Mouse (Mus musculus) limb, embryonic 13.5 days (tissue): ENCODE data around the gene Gcnt3. TPM values are rescaled to one million over a fixed set of nuclear protein-coding genes. Genes with fewer than 3 reads are reported as not detected.

Experiments used
- ATAC-seq: fragments of 200-750 bp; cut with Nextera tagmentation; 2 replicates; pipeline ENCODE4 v1.8.0; 2017; ENCODE audit warnings: low read depth, moderate number of reproducible peaks, moderate TSS enrichment; ENCODE audit not compliant: low FRiP score
- H3K27ac ChIP-seq: fragments of 300-500 bp; sonication (generic); 2 replicates; pipeline ENCODE4 v1.5.1; 2015; ENCODE audit warnings: inconsistent platforms, mild to moderate bottlenecking, moderate library complexity
- H3K27me3 ChIP-seq: fragments of 300-500 bp; sonication (generic); 2 replicates; pipeline ENCODE4 v1.6.1; 2015; ENCODE audit warnings: mild to moderate bottlenecking, inconsistent platforms
- H3K36me3 ChIP-seq: fragments of 300-500 bp; sonication (generic); 2 replicates; pipeline ENCODE4 v1.6.1; 2015; ENCODE audit warnings: inconsistent platforms, mild to moderate bottlenecking, moderate library complexity
- H3K4me1 ChIP-seq: fragments of 300-500 bp; sonication (generic); 2 replicates; pipeline ENCODE4 v1.6.1; 2015; ENCODE audit warnings: inconsistent platforms
- H3K4me2 ChIP-seq: fragments of 300-500 bp; sonication (generic); replicated peaks from 2 replicates; pipeline ENCODE4 v1.6.1; 2015; ENCODE audit warnings: inconsistent platforms, mild to moderate bottlenecking, moderate library complexity
- H3K4me3 ChIP-seq: fragments of 300-500 bp; sonication (generic); 2 replicates; pipeline ENCODE4 v1.5.1; 2015; ENCODE audit warnings: moderate library complexity, mild to moderate bottlenecking, inconsistent platforms
- H3K9ac ChIP-seq: fragments of 300-500 bp; sonication (generic); 2 replicates; pipeline ENCODE4 v1.6.1; 2015; ENCODE audit warnings: mild to moderate bottlenecking, inconsistent platforms
- H3K9me3 ChIP-seq: fragments of 300-500 bp; sonication (generic); 2 replicates; pipeline ENCODE4 v1.6.1; 2016; ENCODE audit warnings: inconsistent platforms
- WGBS: fragments of 180-500 bp; shearing (Covaris S2); methylation state at CpG from one replicate; pipeline ENCODE4 v1.1.7; 2015; 5-methylcytosine and 5-hydroxymethylcytosine counted together
- polyA plus RNA-seq: library from polyadenylated mRNA; unstranded; fragments of >200 nt; fragmentation: Nextera tagmentation; extraction: Ambion mirVana; gene quantifications from 2 replicates; pipeline ENCODE4 v1.2.1, GENCODE M21; 2015

The Gcnt3 gene
- polyA plus RNA-seq, 1 experiment from 2014 or later = 0.03 TPM

DNA sequence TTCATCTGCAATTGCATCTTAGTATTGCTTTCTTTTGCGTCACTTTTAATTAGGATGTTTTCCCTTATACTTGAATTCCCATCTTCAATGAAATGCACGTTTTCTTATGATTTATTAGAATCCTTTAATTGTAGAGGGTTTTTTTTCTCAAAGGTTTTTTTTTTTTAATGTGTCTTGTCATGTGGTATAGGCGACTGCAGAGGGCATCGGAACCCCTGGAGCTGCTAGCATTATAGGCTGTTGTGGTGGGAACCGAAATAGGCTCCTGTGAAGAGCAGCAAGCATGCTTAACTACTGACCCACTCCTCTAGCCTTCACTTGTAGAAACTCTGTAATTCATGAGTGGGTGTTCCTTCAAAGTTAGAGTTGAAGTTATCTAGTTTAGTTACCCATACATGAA lies 47.5 kb downstream of the Gcnt3 start:
- H3K27ac ChIP-seq = no peak overlapping the region
- 17% methylated on average over 5 of the region's 5 CpGs for WGBS

DNA sequence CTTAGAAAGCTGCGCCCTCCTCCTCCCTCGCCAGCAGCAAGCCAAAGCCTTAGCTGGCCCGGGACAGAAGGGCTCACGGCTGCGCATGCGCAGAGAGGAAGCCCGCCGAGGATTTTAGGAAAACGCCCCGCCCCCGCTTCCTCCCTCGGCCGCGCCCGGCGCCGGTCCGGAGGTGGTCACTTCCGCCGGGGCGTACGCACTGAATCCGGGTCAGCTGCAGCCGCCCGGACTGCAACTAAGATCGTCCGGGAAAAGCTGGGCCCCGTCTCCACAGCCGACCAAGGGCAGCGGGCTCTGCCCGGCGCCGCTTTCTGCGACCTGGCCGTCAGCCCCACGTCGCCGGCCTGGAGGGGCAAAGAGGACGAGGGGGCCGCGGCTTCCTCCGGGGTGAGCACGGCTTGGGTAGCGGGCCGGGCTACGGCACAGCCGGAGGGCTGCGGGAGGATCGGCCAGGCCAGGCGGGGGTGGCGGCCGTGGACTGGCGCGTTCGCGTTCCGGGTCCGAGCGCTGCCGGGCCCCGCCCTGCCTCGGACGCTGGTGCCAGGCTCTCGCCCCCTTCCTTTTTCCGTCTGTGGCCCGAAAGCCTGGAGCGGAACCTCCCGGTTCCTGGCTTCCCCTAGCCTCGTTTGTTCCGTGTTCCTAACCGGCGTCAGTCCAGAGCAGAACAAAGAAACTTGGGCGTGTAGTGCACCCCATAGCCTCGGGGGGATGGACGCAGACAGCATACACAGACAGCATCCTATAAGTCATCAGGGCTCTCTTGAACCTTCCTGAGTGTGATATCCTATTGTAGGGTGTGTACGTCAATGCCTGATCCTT lies 48.4 kb downstream of the Gcnt3 start, which contains the start of gene Bnip2:
Gene Bnip2, plus strand, starts transcription at position 164 of the 819 bp plus-strand sequence.
- peaks cover 41% of the 10 kb centered on the region for H3K4me1 ChIP-seq
- WGBS = under 1% methylated on average over 54 of the region's 76 CpGs

More for the DNA sequence above, 47.5 kb downstream of the Gcnt3 start:
- no peak for ATAC-seq
- H3K9me3 ChIP-seq = no peaks in the 10 kb centered on the region
- peak overlapping the region; percentile 98 for H3K9ac ChIP-seq
- peak overlapping the region; percentile 99 for H3K4me3 ChIP-seq
- H3K36me3 ChIP-seq = peaks cover 19% of the 10 kb centered on the region
- H3K27me3 ChIP-seq = no peaks in the 10 kb centered on the region
- peaks cover 41% of the 10 kb centered on the region for H3K4me1 ChIP-seq
- peak overlapping the region; percentile 75 for H3K4me2 ChIP-seq

DNA sequence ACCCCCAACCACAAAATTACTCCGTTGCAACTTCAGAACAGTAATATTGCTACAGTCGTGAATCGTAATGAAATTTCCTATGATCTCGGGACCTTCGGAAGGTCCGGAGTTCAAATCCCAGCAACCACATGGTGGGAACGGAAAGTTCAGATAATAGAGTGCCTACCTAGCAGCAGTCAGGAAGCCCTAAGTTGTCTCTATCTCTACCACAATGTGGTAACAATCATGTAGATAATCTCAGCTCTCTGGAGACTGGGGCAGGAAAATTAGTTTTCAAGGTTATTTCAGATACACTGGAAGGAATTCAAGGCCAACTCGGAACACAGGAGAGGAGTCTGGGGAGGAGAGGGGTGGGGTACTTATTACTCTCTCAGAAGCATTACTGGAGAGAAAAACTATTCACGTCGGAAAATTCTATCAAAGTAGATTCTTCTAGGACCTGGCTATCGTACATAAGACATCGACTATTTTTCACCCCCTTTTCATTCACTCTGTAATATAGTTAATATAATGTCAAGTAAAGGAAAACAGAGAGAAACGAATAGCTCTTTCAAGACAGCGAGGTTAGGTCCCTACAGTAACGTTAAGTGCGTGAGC lies 49.1 kb downstream of the Gcnt3 start:
- Histone ChIP-seq H3K36me3 (peaks cover 11% of the 10 kb centered on the region), H3K4me2 (peak overlapping the region; percentile 56), H3K4me1 (peaks cover 41% of the 10 kb centered on the region), H3K9me3 (no peaks in the 10 kb centered on the region), H3K27me3 (no peaks in the 10 kb centered on the region), H3K4me3 (peak overlapping the region; percentile 99), H3K9ac (peak overlapping the region; percentile 98), H3K27ac (peak overlapping the region; percentile 49; the same call in 1 of the 2 replicates)
- ATAC-seq = no peak
- WGBS = 37% methylated on average over 16 of the region's 16 CpGs

More for the DNA sequence above, 48.4 kb downstream of the Gcnt3 start, which contains the start of gene Bnip2:
- Histone ChIP-seq H3K4me3 (peak within 1 kb of the TSS; percentile 99), H3K9ac (peak within 1 kb of the TSS; percentile 98), H3K4me2 (peak within 1 kb of the TSS; percentile 75), H3K27ac (peak within 1 kb of the TSS; percentile 94), H3K9me3 (no peaks in the 10 kb centered on the region), H3K36me3 (peaks cover 11% of the 10 kb centered on the region), H3K27me3 (no peaks in the 10 kb centered on the region)
- ATAC-seq = peak; percentile 93

DNA sequence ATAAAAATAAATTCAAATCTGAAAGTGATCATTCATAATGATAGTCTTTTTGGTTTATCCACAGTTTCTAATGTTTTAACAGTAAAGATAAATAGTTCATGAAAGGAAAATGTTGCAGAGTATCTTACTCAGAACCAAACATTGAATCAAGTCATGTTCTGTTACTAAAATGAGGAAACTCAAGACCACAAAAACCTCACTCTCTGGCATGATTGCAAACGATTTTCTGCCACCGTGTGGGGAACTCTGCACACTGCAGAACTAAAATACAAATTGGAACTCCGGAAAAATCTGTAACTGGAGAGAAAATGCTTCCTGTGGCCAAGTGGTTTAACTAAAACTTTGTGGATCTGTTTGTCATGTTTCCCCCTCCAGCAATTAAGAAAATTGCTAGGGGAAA lies 50.3 kb downstream of the Gcnt3 start:
- no peaks in the 10 kb centered on the region for H3K27me3 ChIP-seq
- no peak for ATAC-seq
- no peaks in the 10 kb centered on the region for H3K9me3 ChIP-seq
- H3K36me3 ChIP-seq = peaks cover 9% of the 10 kb centered on the region
- H3K27ac ChIP-seq = no peak overlapping the region
- WGBS = 0% methylated on average over 3 of the region's 3 CpGs
- peaks cover 32% of the 10 kb centered on the region for H3K4me1 ChIP-seq
- no peak overlapping the region for H3K4me2 ChIP-seq
- no peak overlapping the region for H3K4me3 ChIP-seq
- no peak overlapping the region for H3K9ac ChIP-seq

DNA sequence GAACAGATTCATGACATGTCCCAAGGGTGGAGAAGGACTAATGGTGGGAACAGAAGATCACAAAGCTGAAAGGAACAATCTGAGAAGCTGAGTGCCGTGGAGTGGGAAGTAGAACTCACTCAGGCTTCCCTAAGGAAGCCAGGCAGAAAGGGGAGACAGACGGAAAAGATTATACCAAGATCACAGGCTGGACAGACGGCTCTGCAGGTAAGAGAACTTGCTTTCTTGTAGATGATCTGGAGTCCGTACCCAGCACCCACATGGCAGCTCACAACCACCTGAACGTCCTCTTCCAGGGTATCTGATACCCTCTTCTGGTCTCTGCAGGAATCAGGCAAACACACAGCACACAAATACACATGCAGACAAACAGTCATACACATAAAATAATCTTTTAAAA lies 51.3 kb downstream of the Gcnt3 start:
- Histone ChIP-seq H3K4me3 (no peak overlapping the region), H3K4me2 (no peak overlapping the region), H3K27ac (no peak overlapping the region), H3K4me1 (peaks cover 23% of the 10 kb centered on the region), H3K36me3 (no peaks in the 10 kb centered on the region; the same call in 1 of the 2 replicates), H3K9me3 (no peaks in the 10 kb centered on the region), H3K27me3 (no peaks in the 10 kb centered on the region), H3K9ac (no peak overlapping the region)
- ATAC-seq = no peak
- 80% methylated on average over 5 of the region's 5 CpGs for WGBS

DNA sequence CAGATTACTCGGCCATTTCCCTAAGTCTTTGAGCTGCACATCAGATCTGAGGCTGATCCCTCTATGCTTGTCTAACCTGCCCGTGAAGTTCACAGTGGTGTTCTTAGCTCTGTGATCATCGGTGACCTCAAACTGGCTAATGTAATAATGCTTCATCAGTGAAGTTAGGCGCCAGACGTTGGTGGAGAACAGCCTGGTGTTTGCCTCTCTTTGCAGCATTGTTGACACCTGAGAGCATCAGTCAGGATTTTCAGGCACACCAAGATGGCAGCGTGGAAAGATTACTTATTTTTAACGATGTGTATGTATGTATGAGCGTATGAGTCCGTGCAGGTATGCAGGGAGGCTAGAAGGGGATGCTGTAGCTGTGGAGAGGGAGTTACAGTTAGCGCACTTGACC lies 51.8 kb downstream of the Gcnt3 start:
- no peak overlapping the region for H3K27ac ChIP-seq
- 75% methylated on average over 10 of the region's 10 CpGs for WGBS
- H3K9ac ChIP-seq = no peak overlapping the region
- peaks cover 18% of the 10 kb centered on the region for H3K4me1 ChIP-seq
- no peaks in the 10 kb centered on the region for H3K9me3 ChIP-seq
- H3K4me3 ChIP-seq = no peak overlapping the region
- no peak for ATAC-seq
- no peak overlapping the region for H3K4me2 ChIP-seq
- no peaks in the 10 kb centered on the region for H3K36me3 ChIP-seq
- H3K27me3 ChIP-seq = no peaks in the 10 kb centered on the region

DNA sequence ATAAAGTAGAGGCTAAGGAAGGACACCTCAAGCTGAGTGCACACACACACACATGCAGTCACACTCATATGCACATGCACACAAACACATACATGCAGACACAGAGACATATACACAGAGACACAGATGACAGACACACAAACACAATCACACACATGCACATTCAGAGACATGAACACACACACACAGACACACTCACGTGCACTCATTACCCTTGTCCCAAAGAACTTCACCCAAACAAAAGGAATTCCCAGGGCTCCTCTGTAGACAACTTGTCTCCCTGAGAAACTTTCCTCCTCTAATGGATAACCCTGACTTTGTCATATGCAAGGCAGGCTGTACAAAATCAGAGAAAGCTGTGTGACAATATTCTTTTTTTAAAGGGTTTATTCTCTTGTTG lies 52.4 kb downstream of the Gcnt3 start:
- H3K9ac ChIP-seq = no peak overlapping the region
- H3K36me3 ChIP-seq = no peaks in the 10 kb centered on the region
- peaks cover 12% of the 10 kb centered on the region for H3K4me1 ChIP-seq
- H3K4me2 ChIP-seq = no peak overlapping the region
- no peaks in the 10 kb centered on the region for H3K27me3 ChIP-seq
- 65% methylated on average over 1 of the region's 1 CpGs for WGBS
- no peak overlapping the region for H3K4me3 ChIP-seq
- no peak for ATAC-seq
- H3K9me3 ChIP-seq = no peaks in the 10 kb centered on the region
- H3K27ac ChIP-seq = no peak overlapping the region

Other genes with a start within 250 kb of the Gcnt3 start
- gene Bnip2, start 48.6 kb downstream of the Gcnt3 start, polyA plus RNA-seq = 103 and 111 TPM in 2 replicates
- gene Gtf2a2, start 25.5 kb downstream of the Gcnt3 start, polyA plus RNA-seq = 206 and 213 TPM in 2 replicates
- 5.1 and 5.8 TPM in 2 replicates for gene Fam81a, start 104.5 kb upstream of the Gcnt3 start, polyA plus RNA-seq
- 22.2 and 23.7 TPM in 2 replicates for gene Myo1e, start 169.3 kb upstream of the Gcnt3 start, polyA plus RNA-seq